ENCODE assay signal across 7 mouse cellular contexts in the genomic region with DNA sequence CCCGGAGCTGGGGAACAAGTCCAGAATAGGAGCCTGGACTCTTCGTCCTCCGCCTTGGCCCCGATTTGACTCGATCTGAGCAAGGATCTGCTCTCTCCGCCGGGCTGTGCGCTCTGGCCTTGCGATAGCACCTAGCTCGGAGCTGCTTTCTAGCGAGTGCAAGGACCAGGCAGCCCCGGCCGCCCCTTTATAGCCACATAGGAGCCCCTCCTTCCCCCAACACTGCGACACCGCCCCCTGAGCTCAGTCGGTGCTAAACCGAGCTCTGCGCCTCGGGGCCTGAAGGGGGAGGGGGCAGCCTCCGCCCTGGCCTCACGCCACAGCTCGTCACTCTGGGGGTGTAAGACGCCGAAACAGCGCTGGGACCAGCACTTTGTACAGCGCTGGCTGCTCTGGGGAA. TPM values are rescaled to one million over a fixed set of nuclear protein-coding genes. Genes with fewer than 3 reads are reported as not detected.
A peak's percentile ranks its signal among the peaks of the same experiment; 100 is the strongest.
DNase-seq lines count a peak whose midpoint lies in the region; ATAC-seq and TF ChIP-seq lines count a peak whose summit lies in the region.

Gene Adamts1, minus strand, starts transcription at position 160 of the 400 bp plus-strand sequence.

- H3K36me3 ChIP-seq in intestine, embryonic 16.5 days (ENCODE audit: control insufficient read depth, insufficient read depth, low read length): peaks cover 6% of the 10 kb centered on the region
- H3K36me3 ChIP-seq in small intestine, adult 2 months (ENCODE audit: control insufficient read depth, insufficient read depth, low read length): no peaks in the 10 kb centered on the region

- H3K27me3 ChIP-seq in intestine, embryonic 16.5 days (replicated peaks; ENCODE audit: control insufficient read depth, insufficient read depth, low read length): no peaks in the 10 kb centered on the region
- H3K27me3 ChIP-seq in small intestine, adult 2 months (ENCODE audit: control insufficient read depth, insufficient read depth, low read length): peaks cover 13% of the 10 kb centered on the region

- no peaks in the 10 kb centered on the region for H3K9me3 ChIP-seq in intestine, embryonic 16.5 days (ENCODE audit: control insufficient read depth, low read length)

- H3K4me3 ChIP-seq in intestine, embryonic 16.5 days (ENCODE audit: low read length): peak within 1 kb of the TSS; percentile 76
- H3K4me3 ChIP-seq in small intestine, adult 2 months (ENCODE audit: low read depth, low read length): peak within 1 kb of the TSS; percentile 80

- WGBS in intestine, embryonic 16.5 days: under 1% methylated on average over 26 of the region's 26 CpGs
- WGBS in small intestine, adult 2 months: under 1% methylated on average over 26 of the region's 26 CpGs

- H3K27ac ChIP-seq in intestine, embryonic 16.5 days (ENCODE audit: low read length): peak within 1 kb of the TSS; percentile 95
- peak within 1 kb of the TSS; percentile 90 for H3K27ac ChIP-seq in small intestine, adult 2 months (ENCODE audit: insufficient read depth, low read depth, low read length)

- peak within 1 kb of the TSS; percentile 95 for H3K4me2 ChIP-seq in intestine, embryonic 16.5 days (ENCODE audit: low read depth, low read length)

- 0 out of 2 replicates have a peak, but pooled peaks have one; percentile 51 for TF ChIP-seq POLR2A in small intestine, adult 2 months (IDR thresholded peaks at IDR 0.05; ENCODE audit: low read depth, low read length)

- peak; percentile 27 to 60 for DNase-seq in adrenal gland, postnatal 4 days (ENCODE audit: low spot score in 2 of 2)
- DNase-seq in embryo, embryonic 9.5 days (ENCODE audit: extremely low spot score): peak; percentile 94
- DNase-seq in gonadal fat pad, adult 2 months (ENCODE audit: low read depth): no peak
- peak; percentile 49 to 53 for DNase-seq in left cerebral cortex, postnatal 14 days (ENCODE audit: low spot score in 2 of 2)
- DNase-seq in mesoderm, embryonic 11.5 days (ENCODE audit: low read depth, low spot score): peak; percentile 93

- intact Hi-C loops in left cerebral cortex, postnatal 14 days (cut with DNase I): loop anchor here (10.0 kb wide), 2 partner anchors 1202 to 1592 kb away; no protein-coding TSS in a partner anchor

- peak; percentile 68 for ATAC-seq in intestine, embryonic 16.5 days

- peaks cover 8% of the 10 kb centered on the region; the same call in 1 of the 2 replicates for H3K4me1 ChIP-seq in intestine, embryonic 16.5 days (ENCODE audit: control insufficient read depth, insufficient read depth, low read length)
- H3K4me1 ChIP-seq in small intestine, adult 2 months (ENCODE audit: control insufficient read depth, insufficient read depth, insufficient read length, low read length): peaks cover 12% of the 10 kb centered on the region

- peak within 1 kb of the TSS; percentile 86 for H3K9ac ChIP-seq in intestine, embryonic 16.5 days (ENCODE audit: low read depth, low read length)

- TF ChIP-seq CTCF in small intestine, adult 2 months (IDR thresholded peaks at IDR 0.05; ENCODE audit: extremely low read depth, insufficient read length, insufficient replicate concordance, low read depth, low read length): no peak

RNA-seq across cellular contexts. Expression of gene Adamts1, which starts in this region (rescaled TPM):
- 10 to 100 TPM; 20.6 to 40.2 TPM for total RNA-seq in adrenal gland, postnatal 4 days (2021)
- polyA plus RNA-seq in gonadal fat pad, adult 2 months (2012; rRNA removed): 32.9 and 39.2 TPM in 2 replicates
- polyA plus RNA-seq in intestine, embryonic 16.5 days (2015; fragmentation: Nextera tagmentation; extraction: Ambion mirVana): 22.4 TPM in 2 replicates
- 1 to 10 TPM; 7.3 to 8.4 TPM for total RNA-seq in left cerebral cortex, postnatal 14 days (2021)
- polyA plus RNA-seq in small intestine, adult 2 months (2012; rRNA removed): 3.1 and 4.6 TPM in 2 replicates
